Mouse (Mus musculus) spleen, adult 2 months (tissue): ENCODE measurements around the gene Plagl2.
"Not testable (repeated sequence)": the region's sequence is repeated elsewhere in the genome, so short reads cannot be mapped to it uniquely, and the experiment has no call there.

Experiments used
- CTCF ChIP-seq: fragments of 200-500 bp; IDR thresholded peaks from 2 replicates; pipeline ENCODE4 v1.5.1; 2011; ENCODE audit warnings: mild to moderate bottlenecking, inconsistent platforms; ENCODE audit not compliant: insufficient read depth, insufficient read length, insufficient replicate concordance; ENCODE audit errors: extremely low read depth
- POLR2A ChIP-seq: fragments of 200-500 bp; IDR thresholded peaks from 2 replicates; pipeline ENCODE4 v1.6.1; 2011; ENCODE audit warnings: low read depth, low read length, inconsistent platforms

DNA sequence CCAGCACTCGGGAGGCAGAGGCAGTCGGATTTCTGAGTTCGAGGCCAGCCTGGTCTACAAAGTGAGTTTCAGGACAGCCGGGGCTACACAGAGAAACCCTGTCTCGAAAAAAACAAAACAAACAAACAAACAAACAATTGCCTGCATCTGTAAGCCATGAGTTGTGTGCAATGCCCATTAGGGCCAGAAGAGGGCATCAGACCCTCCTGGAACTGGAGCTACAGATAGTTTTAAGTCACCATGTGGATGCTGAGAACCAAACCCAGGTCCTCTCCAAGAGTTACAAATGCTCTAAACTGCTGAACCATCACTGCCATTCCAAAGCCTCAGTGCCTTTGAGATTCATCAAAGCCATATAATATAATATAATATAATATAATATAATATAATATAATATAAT is 35.6 kb upstream of the Plagl2 start:
- not testable (repeated sequence) for TF ChIP-seq CTCF, POLR2A
